Mouse (Mus musculus): ENCODE data around the gene Atp11c.

The Atp11c gene

GRCm38 (mm10) chrX:60592598-60592997 is at the start of gene Atp11c:
TSS of gene Atp11c (minus strand) at chrX:60592698.
- no peak for DNase-seq

GRCm38 (mm10) chrX:60609202-60609601 is 16.7 kb upstream of the Atp11c start:
- DNase-seq, result no peak

- DNase-seq, result no peak
These were observed 22.0 kb downstream of the Atp11c start for GRCm38 (mm10) chrX:60570539-60570938.

DNA sequence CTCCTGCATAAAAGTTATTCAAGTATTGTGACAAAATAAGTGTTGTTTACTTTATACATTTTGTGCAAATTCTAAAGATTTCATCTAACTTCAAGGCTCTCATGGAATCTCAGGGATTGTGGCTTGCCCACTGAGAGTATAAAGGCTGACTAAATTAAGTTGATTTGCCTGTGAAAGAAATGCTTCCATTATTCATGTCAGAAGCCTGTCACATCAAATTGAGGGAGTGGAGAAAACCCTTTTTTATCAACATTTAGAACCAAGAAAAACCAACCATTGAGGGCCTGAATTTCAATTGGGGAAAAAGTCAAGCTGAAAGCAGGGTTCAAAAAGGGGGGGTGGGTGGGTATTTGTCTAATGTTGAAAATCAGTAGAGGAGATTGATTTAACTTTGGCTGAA is 23.5 kb downstream of the Atp11c start:
- no peak for DNase-seq

DNA sequence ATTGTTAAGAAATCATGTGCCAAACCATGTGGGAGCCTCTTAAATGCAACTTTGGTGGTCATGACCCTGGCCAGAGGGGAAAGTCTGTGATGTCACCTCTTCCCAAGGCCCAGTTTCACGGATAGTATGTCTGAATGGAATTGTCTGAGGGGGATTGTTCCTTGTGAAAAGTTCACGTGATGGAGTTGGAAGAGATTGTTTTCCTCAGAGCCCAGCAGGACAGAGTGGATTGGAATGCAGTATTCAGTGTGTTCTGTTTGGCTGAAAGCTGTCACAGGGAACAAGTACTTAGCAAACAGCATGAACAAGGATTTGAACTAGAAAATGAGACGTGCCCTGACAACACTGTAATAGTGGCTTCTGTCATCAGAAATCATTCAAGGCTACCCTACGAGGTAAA is 37.3 kb downstream of the Atp11c start:
- DNase-seq, result no peak

- peak; percentile 3 for DNase-seq
These were observed 44.8 kb downstream of the Atp11c start for GRCm38 (mm10) chrX:60547444-60548304.

DNA sequence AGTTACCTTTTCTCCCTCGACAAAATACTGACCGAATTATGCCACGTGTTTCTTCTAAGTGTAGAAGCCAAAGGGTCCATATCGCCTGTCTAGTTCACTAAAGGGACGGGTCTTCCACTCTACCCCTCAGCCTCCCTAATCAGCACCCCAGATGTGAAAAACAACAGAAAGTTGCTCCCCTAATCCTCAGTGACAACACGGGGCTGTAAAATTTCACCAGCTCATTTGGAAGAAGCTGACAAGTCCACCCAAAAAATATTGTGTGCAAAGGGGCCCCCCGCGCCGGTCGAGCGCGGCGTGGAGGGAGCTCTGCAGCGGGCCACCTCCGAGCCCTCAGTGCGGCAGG is 45.4 kb downstream of the Atp11c start:
- peak; percentile 2 for DNase-seq

DNA sequence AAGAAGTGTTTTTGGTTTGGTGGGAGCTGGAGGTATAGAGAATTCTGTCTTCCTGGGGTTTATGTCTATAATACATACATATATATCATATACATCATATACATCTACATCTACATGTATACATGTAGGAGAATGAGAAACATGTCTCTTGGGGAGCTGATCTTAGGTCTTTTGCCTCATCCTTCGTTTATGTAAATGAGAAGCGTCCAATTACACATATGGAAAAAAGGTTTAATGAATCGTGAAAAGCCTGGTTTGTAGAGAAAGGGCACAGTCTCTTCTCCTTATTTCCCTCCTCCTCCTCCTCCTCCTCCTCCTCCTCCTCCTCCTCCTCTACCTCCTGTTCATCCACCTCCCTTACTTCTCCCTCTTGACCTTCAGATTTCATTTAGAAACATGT is 46.6 kb downstream of the Atp11c start:
- DNase-seq, result no peak

DNA sequence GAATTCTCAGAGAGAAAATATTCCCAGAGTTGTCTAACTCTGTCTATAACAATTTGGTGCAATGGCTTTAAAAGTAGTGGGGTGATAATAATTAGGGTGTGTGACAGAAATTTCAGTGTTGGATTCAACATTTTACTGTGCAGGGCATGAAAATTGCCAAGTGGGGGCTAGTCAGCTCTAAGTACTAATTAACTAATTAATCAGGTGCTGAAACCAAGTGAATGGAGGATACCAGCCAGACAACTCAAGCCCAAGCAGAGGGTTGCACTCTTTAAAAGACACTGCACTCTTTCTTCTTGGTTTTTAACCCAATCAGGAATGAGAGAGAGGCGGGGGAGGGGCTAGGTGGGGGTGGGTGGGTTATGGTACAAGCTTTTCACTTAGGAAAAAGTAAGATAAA is 47.1 kb downstream of the Atp11c start:
- no peak for DNase-seq

DNA sequence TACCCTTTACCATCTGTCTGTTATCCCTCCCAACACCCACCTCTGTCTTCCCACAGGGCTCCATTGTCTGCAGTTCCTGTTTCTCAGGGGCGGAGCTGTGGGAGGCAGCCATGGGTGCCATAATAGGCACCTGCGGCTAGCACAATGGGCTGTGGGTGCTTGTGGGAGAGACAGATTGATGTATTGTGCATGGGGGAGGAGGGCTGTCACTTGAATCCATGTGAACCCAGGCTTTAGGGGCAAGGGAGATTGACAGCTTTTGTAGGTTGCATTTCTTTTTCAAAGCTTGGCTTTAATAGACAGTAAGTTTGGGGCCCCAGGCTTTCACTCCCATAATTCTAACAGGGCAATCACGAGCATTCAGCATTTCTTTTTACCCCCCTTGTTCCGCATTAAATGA is 48.4 kb downstream of the Atp11c start:
- no peak for DNase-seq

- DNase-seq, result no peak
These were observed 49.6 kb downstream of the Atp11c start for GRCm38 (mm10) chrX:60542901-60543300.

- no peak for DNase-seq
These were observed 53.3 kb downstream of the Atp11c start, which contains the start of gene Gm7073 for GRCm38 (mm10) chrX:60539149-60539548. TSS of gene Gm7073 (minus strand) at chrX:60539249.

DNA sequence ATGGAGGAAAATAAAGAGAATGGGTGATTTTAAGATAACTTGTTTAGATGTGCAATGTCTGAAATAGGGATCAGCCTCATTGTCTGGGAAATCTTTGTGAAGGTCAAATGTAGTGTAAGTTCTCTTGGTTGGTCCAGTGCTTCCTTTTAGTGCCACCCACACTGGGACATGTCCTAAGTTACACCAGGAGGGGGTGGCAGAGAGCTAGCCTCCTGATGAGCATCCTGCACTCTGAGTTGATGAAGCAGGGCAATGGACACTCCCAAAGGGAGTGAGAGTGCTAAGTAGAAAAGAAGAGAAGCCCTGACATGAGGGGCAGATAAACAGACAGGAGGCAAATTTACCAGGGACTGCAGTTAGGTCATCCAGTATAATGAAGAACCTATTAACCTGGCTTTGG is 88.5 kb downstream of the Atp11c start:
- peak; percentile 2 for DNase-seq

DNA sequence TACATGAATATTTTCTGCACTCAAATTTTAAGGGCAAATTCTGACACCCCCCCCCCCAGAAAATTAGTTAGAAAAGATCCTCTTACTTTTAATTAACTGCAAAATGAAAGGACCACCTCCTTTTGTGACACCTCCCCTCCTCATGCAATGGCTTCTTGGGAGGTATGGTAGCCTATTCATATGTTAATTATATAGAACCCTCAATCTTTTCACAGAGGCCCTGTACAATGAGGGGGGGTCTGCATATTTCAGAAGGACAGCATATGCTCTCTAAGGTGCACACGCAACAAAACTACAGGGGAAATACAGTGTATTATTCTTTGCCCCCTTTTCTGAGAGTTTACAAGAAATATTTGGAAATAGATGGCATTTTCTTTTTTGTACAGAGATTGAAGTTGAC is 94.7 kb downstream of the Atp11c start:
- no peak for DNase-seq

DNA sequence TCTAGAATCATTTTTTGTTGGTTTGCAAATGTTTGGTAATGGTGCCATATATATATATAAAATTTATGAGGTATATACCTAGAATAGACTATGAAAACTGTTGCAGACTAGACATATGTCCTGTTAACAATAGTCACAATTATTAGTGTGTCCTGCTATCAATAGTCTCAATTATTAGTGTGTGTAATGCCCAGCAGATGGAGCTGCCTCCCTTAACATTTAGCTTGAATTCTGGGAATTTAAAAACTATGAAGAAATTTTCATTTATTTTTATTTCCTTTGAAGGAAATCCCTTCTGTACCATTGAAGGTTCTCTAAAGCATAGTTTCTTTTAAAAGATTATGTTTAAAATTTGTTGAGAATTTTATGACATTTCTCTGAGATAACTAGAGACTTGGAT is 97.2 kb downstream of the Atp11c start:
- DNase-seq, result no peak

DNA sequence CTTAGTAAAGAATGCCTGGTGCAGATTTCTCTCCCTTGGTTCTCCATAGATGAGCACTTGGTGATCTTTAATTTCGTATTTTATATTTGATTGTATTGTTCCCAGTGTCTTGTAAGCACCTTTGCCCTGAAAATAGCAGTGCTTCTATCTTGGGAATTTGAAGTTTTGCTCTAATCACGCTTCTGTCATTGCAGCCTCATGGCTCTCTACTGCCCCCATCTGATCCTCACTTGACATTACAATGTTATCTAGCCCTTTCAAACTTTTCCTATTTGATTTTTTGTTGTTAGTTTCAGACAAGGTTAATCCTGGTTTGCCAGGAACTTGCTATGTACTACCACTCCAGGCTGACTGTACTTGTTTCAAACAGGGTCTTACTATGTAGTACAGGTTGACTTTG is 128.7 kb downstream of the Atp11c start:
- peak; percentile 3 for DNase-seq

DNA sequence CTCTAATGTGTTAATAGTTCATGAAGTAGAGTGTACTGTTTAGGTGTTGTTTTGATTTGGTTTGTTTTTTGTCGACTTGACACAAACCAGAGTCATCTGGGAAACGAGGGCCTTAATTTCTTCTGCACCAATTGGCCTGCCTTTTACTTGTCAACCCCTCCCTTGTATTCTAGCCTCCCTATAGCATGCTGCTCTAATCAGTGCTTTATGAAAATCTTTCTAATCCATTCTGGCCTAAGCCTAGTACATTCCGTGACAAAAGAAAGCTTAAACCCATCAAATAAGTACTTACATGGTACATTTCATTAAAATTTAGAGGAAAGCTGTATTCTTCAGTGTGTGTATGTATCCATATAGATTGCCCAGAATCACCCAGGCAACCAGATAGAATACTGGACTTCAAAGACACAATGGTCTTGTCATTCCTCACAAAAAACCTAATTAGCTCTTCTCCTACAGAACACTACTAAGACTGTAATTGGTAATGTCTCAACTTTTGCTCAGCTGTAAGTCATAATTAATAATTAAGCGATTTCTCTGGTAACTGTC is 177.9 kb downstream of the Atp11c start:
- DNase-seq, result no peak

GRCm38 (mm10) chrX:60405681-60406080 is 186.8 kb downstream of the Atp11c start:
- DNase-seq, result no peak

- DNase-seq, result peak; percentile 89
These were observed 187.8 kb downstream of the Atp11c start for GRCm38 (mm10) chrX:60404668-60405044.

- DNase-seq, result peak; percentile 70
These were observed 188.5 kb downstream of the Atp11c start for GRCm38 (mm10) chrX:60403764-60404667.

GRCm38 (mm10) chrX:60403062-60403763 is 189.3 kb downstream of the Atp11c start:
- peak; percentile 71 for DNase-seq

DNA sequence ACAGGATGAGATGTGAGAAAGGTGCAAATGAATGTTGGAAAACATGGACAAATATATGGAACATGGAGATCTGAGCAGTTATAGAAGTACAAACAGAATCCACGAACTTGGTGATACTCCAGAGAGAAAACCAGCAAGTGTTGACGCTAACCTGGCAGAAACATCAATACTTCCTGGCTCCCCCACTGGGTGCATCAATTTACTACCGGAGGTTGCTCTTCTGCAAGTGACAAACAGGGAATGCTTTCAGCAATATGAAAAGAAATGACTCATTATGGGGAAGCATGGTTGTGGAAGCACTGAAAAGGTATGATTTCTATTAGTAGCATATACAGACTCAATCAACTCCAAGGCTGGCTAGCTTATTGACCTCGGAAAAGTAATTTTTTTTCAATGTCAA is 198.2 kb downstream of the Atp11c start:
- no peak for DNase-seq

- DNase-seq, result no peak
These were observed 205.6 kb downstream of the Atp11c start for GRCm38 (mm10) chrX:60386852-60387251.

Measured in thymus, postnatal 14 days (tissue).